Mouse (Mus musculus) lung, postnatal 0 days (tissue): ENCODE measurements at regions not wholly inside any gene's neighbourhood (a gene's known extent, or its start where the extent isn't known, plus 50 kb on each side); places are given as distances from the start of the nearest gene placed in this dataset.

Source experiments
- ATAC-seq: fragments of 200-750 bp; cut with Nextera tagmentation; 2 replicates; pipeline ENCODE4 v1.8.0; 2017; ENCODE audit warnings: moderate library complexity
- DNase-seq: peaks from one replicate; pipeline ENCODE4 v3.0.0-alpha.2; 2016; ENCODE audit warnings: low spot score
- H3K27ac ChIP-seq: fragments of 300-500 bp; sonication (generic); 2 replicates; pipeline ENCODE4 v1.5.1; 2014; ENCODE audit warnings: antibody characterized with exemption, mild to moderate bottlenecking, low read length, mixed read lengths
- H3K27me3 ChIP-seq: fragments of 300-500 bp; sonication (generic); replicated peaks from 2 replicates; pipeline ENCODE4 v1.6.1; 2014; ENCODE audit warnings: low read length, mixed read lengths; ENCODE audit not compliant: insufficient read depth
- H3K36me3 ChIP-seq: fragments of 300-500 bp; sonication (generic); 2 replicates; pipeline ENCODE4 v1.6.1; 2014; ENCODE audit warnings: low read length, mixed read lengths; ENCODE audit not compliant: insufficient read depth
- H3K4me1 ChIP-seq: fragments of 300-500 bp; sonication (generic); 2 replicates; pipeline ENCODE4 v1.6.1; 2014; ENCODE audit warnings: antibody characterized with exemption, low read depth, low read length, mixed read lengths; ENCODE audit not compliant: insufficient read depth
- H3K4me2 ChIP-seq: fragments of 300-500 bp; sonication (generic); replicated peaks from 2 replicates; pipeline ENCODE4 v1.6.1; 2014; ENCODE audit warnings: low read depth, mild to moderate bottlenecking, low read length, moderate library complexity, mixed read lengths
- H3K4me3 ChIP-seq: fragments of 300-500 bp; sonication (generic); 2 replicates; pipeline ENCODE4 v1.5.1; 2014; ENCODE audit warnings: low read depth, low read length
- H3K9ac ChIP-seq: fragments of 300-500 bp; sonication (generic); replicated peaks from 2 replicates; pipeline ENCODE4 v1.6.1; 2014; ENCODE audit warnings: low read depth, mild to moderate bottlenecking
- H3K9me3 ChIP-seq: fragments of 300-500 bp; sonication (generic); 2 replicates; pipeline ENCODE4 v1.6.1; 2016; ENCODE audit warnings: low read length, mixed read lengths
- CTCF ChIP-seq: IDR thresholded peaks from 2 replicates; pipeline ENCODE4 v1.5.1; 2016; ENCODE audit warnings: antibody characterized with exemption, mild to moderate bottlenecking
- EP300 ChIP-seq: IDR thresholded peaks from 2 replicates; pipeline ENCODE4 v1.6.1; 2016; ENCODE audit warnings: antibody characterized with exemption, mild to moderate bottlenecking, control low read depth
- WGBS: fragments of 180-500 bp; shearing (Covaris S2); extraction: QIAGEN DNeasy Blood & Tissue Kit; methylation state at CpG from one replicate; pipeline ENCODE4 v1.1.7; 2014; 5-methylcytosine and 5-hydroxymethylcytosine counted together

- Histone ChIP-seq H3K4me1 (no peaks in the 10 kb centered on the region), H3K4me3 (no peak overlapping the region), H3K4me2 (no peak overlapping the region), H3K9me3 (no peaks in the 10 kb centered on the region), H3K27me3 (no peaks in the 10 kb centered on the region), H3K27ac (no peak overlapping the region), H3K9ac (no peak overlapping the region), H3K36me3 (no peaks in the 10 kb centered on the region)
- TF ChIP-seq EP300 = no peak
- TF ChIP-seq CTCF = no peak
- DNase-seq = no peak
- WGBS = 75% methylated on average over 3 of the region's 3 CpGs
- no peak for ATAC-seq
Observed at GRCm38 (mm10) chr13:112052011-112052410, 236.2 kb upstream of the Ankrd55 start.

- no peaks in the 10 kb centered on the region for H3K27me3 ChIP-seq
- H3K9ac ChIP-seq = no peak overlapping the region
- H3K4me3 ChIP-seq = no peak overlapping the region
- TF ChIP-seq EP300 (no peak), CTCF (no peak)
- no peaks in the 10 kb centered on the region for H3K36me3 ChIP-seq
- WGBS = 74% methylated on average over 3 of the region's 3 CpGs
- ATAC-seq = no peak
- no peaks in the 10 kb centered on the region for H3K9me3 ChIP-seq
- no peak overlapping the region for H3K27ac ChIP-seq
- DNase-seq = no peak
- no peak overlapping the region for H3K4me2 ChIP-seq
- no peaks in the 10 kb centered on the region for H3K4me1 ChIP-seq
Observed at GRCm38 (mm10) chr13:112052456-112052855, 235.8 kb upstream of the Ankrd55 start.

GRCm38 (mm10) chr13:112054879-112055371, 233.3 kb upstream of the Ankrd55 start:
- H3K9me3 ChIP-seq = no peaks in the 10 kb centered on the region
- no peaks in the 10 kb centered on the region for H3K36me3 ChIP-seq
- WGBS = 45% methylated on average over 6 of the region's 6 CpGs
- H3K4me3 ChIP-seq = no peak overlapping the region
- H3K9ac ChIP-seq = no peak overlapping the region
- no peak overlapping the region for H3K27ac ChIP-seq
- TF ChIP-seq CTCF (no peak), EP300 (no peak)
- DNase-seq (peak; percentile 77), ATAC-seq (peak; percentile 43)
- H3K27me3 ChIP-seq = no peaks in the 10 kb centered on the region
- no peak overlapping the region for H3K4me2 ChIP-seq
- H3K4me1 ChIP-seq = no peaks in the 10 kb centered on the region

- no peak overlapping the region for H3K27ac ChIP-seq
- peak; percentile 78 for DNase-seq
- TF ChIP-seq CTCF = no peak
- TF ChIP-seq EP300 = 0 out of 2 replicates have a peak, but pooled peaks have one; percentile 34
- H3K36me3 ChIP-seq = no peaks in the 10 kb centered on the region
- ATAC-seq = peak; percentile 75
- H3K9me3 ChIP-seq = no peaks in the 10 kb centered on the region
- no peak overlapping the region for H3K9ac ChIP-seq
- H3K27me3 ChIP-seq = no peaks in the 10 kb centered on the region
- no peak overlapping the region for H3K4me3 ChIP-seq
- H3K4me2 ChIP-seq = peak overlapping the region; percentile 27; the same call in 1 of the 2 replicates
- no peaks in the 10 kb centered on the region for H3K4me1 ChIP-seq
- 46% methylated on average over 11 of the region's 11 CpGs for WGBS
Observed at GRCm38 (mm10) chr13:112058218-112058617, 230.0 kb upstream of the Ankrd55 start.

GRCm38 (mm10) chr13:112058771-112059170, 229.5 kb upstream of the Ankrd55 start:
- Histone ChIP-seq H3K4me1 (no peaks in the 10 kb centered on the region), H3K36me3 (no peaks in the 10 kb centered on the region), H3K4me3 (no peak overlapping the region), H3K27ac (no peak overlapping the region), H3K9me3 (no peaks in the 10 kb centered on the region), H3K9ac (no peak overlapping the region), H3K27me3 (no peaks in the 10 kb centered on the region), H3K4me2 (no peak overlapping the region)
- TF ChIP-seq CTCF (no peak), EP300 (no peak)
- ATAC-seq (no peak), DNase-seq (no peak)
- WGBS = 81% methylated on average over 6 of the region's 6 CpGs

- Histone ChIP-seq H3K9me3 (no peaks in the 10 kb centered on the region), H3K4me2 (no peak overlapping the region), H3K27ac (no peak overlapping the region), H3K27me3 (no peaks in the 10 kb centered on the region), H3K4me1 (no peaks in the 10 kb centered on the region), H3K4me3 (no peak overlapping the region), H3K36me3 (no peaks in the 10 kb centered on the region), H3K9ac (no peak overlapping the region)
- no peak for DNase-seq
- 71% methylated on average over 8 of the region's 8 CpGs for WGBS
- no peak for TF ChIP-seq CTCF
- no peak for TF ChIP-seq EP300
- no peak for ATAC-seq
Observed at GRCm38 (mm10) chr13:112062024-112062423, 226.2 kb upstream of the Ankrd55 start.
